Mouse (Mus musculus): ENCODE results near the gene Pttg1.

- TF ChIP-seq TAL1 (IDR thresholded peaks at IDR 0.05; ENCODE audit: low read length) (no peak), GATA1 (IDR thresholded peaks at IDR 0.05; ENCODE audit: low read length) (no peak)
These were observed 398 bp upstream of the Pttg1 start for GRCm38 (mm10) chr11:43426414-43426884.

Data from erythroblast, embryonic 14.5 days (primary cell).